Mouse (Mus musculus): ENCODE data around the gene Plekho2. TPM values are rescaled to one million over a fixed set of nuclear protein-coding genes. Genes with fewer than 3 reads are reported as not detected.

Plekho2 gene
- polyA plus RNA-seq, 1 experiment from 2014 or later: 14.9 TPM

GRCm38 (mm10) chr9:65552141-65552540 lies 27.7 kb downstream of the Plekho2 start:
- H3K4me1 ChIP-seq (replicated peaks): peaks cover 56% of the 10 kb centered on the region
- no peak overlapping the region for H3K4me3 ChIP-seq
- no peak overlapping the region for H3K4me2 ChIP-seq
- H3K36me3 ChIP-seq: peaks cover 22% of the 10 kb centered on the region
- H3K9ac ChIP-seq: no peak overlapping the region
- peak overlapping the region; percentile 9; the same call in 1 of the 2 replicates for H3K27ac ChIP-seq (ENCODE audit: poor library complexity, severe bottlenecking)
- H3K9me3 ChIP-seq (replicated peaks): no peaks in the 10 kb centered on the region
- no peak for ATAC-seq (ENCODE audit: insufficient number of reproducible peaks, low FRiP score)
- H3K27me3 ChIP-seq (replicated peaks): no peaks in the 10 kb centered on the region
- 85% methylated on average over 5 of the region's 5 CpGs for WGBS

DNA sequence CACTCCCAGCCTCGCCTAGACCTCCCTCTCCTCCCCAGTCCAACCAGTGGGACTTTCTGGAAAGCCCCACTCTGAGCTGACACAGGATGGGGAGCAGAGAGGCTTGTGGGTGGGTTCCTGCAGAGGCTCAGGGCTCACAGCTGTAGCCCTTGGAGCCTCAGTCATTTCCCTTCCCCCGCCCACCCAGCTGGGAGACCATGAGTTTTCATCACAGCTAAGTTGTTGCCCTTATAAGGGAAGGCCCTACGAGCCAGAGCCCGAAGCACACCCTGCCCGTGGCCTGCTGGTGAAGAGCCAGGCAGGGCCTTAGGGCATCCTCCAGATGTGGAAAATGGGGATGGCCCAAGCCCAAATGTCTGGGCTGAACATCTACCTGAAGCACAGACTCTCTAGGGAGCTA lies 28.8 kb downstream of the Plekho2 start:
- Histone ChIP-seq H3K4me1 (replicated peaks) (peaks cover 67% of the 10 kb centered on the region), H3K36me3 (peaks cover 11% of the 10 kb centered on the region), H3K4me3 (no peak overlapping the region), H3K27ac (ENCODE audit: poor library complexity, severe bottlenecking) (peak overlapping the region; percentile 90), H3K4me2 (no peak overlapping the region), H3K27me3 (replicated peaks) (no peaks in the 10 kb centered on the region), H3K9ac (peak overlapping the region; percentile 47), H3K9me3 (replicated peaks) (no peaks in the 10 kb centered on the region)
- WGBS: 5% methylated on average over 5 of the region's 5 CpGs
- ATAC-seq (ENCODE audit: insufficient number of reproducible peaks, low FRiP score): peak; percentile 56

GRCm38 (mm10) chr9:65550079-65550831 lies 29.6 kb downstream of the Plekho2 start:
- 23% methylated on average over 7 of the region's 7 CpGs for WGBS

DNA sequence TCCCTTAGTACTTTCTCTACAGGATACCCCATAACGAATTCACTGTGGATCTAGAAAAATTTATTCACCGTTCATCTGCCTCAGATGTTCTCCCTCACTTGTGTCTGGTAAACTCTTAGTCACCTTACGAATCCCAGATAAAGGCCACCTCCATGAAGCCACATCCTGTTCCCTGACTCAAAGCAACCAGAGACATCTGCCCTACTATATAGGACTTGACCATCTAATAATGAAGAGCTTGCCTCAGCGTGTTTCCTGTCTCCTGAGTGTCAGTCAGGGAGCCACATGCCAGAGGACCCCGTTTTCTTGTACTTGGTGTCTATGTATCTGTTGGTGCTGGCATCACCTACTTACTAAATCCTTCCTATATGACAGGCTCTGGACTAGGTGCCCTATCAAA lies 30.2 kb downstream of the Plekho2 start:
- H3K9me3 ChIP-seq (replicated peaks): no peaks in the 10 kb centered on the region
- peaks cover 5% of the 10 kb centered on the region; the same call in 1 of the 2 replicates for H3K36me3 ChIP-seq
- H3K27ac ChIP-seq (ENCODE audit: poor library complexity, severe bottlenecking): no peak overlapping the region
- no peak overlapping the region for H3K4me2 ChIP-seq
- ATAC-seq (ENCODE audit: insufficient number of reproducible peaks, low FRiP score): no peak
- no peaks in the 10 kb centered on the region for H3K27me3 ChIP-seq (replicated peaks)
- peaks cover 63% of the 10 kb centered on the region for H3K4me1 ChIP-seq (replicated peaks)
- WGBS: 71% methylated on average over 5 of the region's 5 CpGs
- no peak overlapping the region for H3K4me3 ChIP-seq
- no peak overlapping the region for H3K9ac ChIP-seq

More at GRCm38 (mm10) chr9:65550079-65550831, 29.6 kb downstream of the Plekho2 start:
- Histone ChIP-seq H3K9me3 (replicated peaks) (no peaks in the 10 kb centered on the region), H3K4me3 (no peak overlapping the region), H3K36me3 (peaks cover 5% of the 10 kb centered on the region; the same call in 1 of the 2 replicates), H3K4me1 (replicated peaks) (peaks cover 67% of the 10 kb centered on the region), H3K27me3 (replicated peaks) (no peaks in the 10 kb centered on the region), H3K4me2 (no peak overlapping the region), H3K9ac (peak overlapping the region; percentile 47), H3K27ac (ENCODE audit: poor library complexity, severe bottlenecking) (peak overlapping the region; percentile 90)
- no peak for ATAC-seq (ENCODE audit: insufficient number of reproducible peaks, low FRiP score)

DNA sequence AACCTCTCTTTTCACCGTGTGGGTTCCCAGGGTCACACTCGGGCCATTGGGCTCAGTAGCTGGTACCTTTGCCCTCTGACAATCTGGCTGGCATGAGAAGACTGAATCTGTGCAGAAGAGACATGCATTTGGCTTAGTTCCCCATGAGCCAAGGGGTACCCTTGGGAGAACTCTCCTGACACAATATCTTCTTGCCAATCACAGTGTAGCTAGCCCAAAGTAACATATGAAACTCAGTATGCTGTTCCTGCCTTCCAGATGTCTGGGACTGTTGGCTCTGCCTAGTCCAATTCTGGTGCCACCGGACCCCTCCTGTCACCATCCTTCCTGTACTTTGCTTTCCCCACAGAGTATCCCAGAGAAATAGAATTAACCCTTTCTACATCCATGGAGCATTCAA lies 30.7 kb downstream of the Plekho2 start:
- no peak for ATAC-seq (ENCODE audit: insufficient number of reproducible peaks, low FRiP score)
- WGBS: 84% methylated on average over 3 of the region's 3 CpGs
- H3K9ac ChIP-seq: no peak overlapping the region

DNA sequence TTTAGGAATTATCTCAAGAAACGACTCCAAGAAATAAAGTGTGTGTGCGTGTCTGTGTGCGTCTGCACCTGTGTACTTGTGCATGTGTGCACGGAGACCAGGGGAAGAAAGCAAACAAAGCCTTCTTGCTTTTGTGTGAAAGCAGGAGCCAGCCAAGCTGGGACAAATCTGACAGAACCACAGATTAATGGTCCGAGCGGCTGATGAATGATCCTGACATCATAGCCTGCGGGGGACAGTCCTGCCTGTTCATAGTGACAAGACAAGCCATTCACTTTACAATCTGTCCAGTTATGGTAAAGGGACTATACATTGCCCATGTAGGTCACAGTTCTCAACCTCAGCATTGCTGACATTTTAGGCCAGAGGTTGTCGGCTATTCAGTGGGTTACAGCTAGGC lies 31.5 kb downstream of the Plekho2 start:
- H3K36me3 ChIP-seq: 0 out of 2 replicates have a peak, but pooled peaks cover under 1% of the 10 kb centered on the region
- H3K4me3 ChIP-seq: no peak overlapping the region
- H3K27ac ChIP-seq (ENCODE audit: poor library complexity, severe bottlenecking): no peak overlapping the region
- no peak for ATAC-seq (ENCODE audit: insufficient number of reproducible peaks, low FRiP score)
- WGBS: 76% methylated on average over 8 of the region's 8 CpGs
- no peaks in the 10 kb centered on the region for H3K9me3 ChIP-seq (replicated peaks)
- no peaks in the 10 kb centered on the region for H3K27me3 ChIP-seq (replicated peaks)
- H3K9ac ChIP-seq: no peak overlapping the region
- no peak overlapping the region for H3K4me2 ChIP-seq
- H3K4me1 ChIP-seq (replicated peaks): peaks cover 58% of the 10 kb centered on the region

More for the DNA sequence above, 30.7 kb downstream of the Plekho2 start:
- peaks cover 58% of the 10 kb centered on the region for H3K4me1 ChIP-seq (replicated peaks)
- no peak overlapping the region for H3K27ac ChIP-seq (ENCODE audit: poor library complexity, severe bottlenecking)
- peaks cover 5% of the 10 kb centered on the region; the same call in 1 of the 2 replicates for H3K36me3 ChIP-seq
- H3K4me2 ChIP-seq: no peak overlapping the region
- no peaks in the 10 kb centered on the region for H3K27me3 ChIP-seq (replicated peaks)
- no peaks in the 10 kb centered on the region for H3K9me3 ChIP-seq (replicated peaks)
- no peak overlapping the region for H3K4me3 ChIP-seq

DNA sequence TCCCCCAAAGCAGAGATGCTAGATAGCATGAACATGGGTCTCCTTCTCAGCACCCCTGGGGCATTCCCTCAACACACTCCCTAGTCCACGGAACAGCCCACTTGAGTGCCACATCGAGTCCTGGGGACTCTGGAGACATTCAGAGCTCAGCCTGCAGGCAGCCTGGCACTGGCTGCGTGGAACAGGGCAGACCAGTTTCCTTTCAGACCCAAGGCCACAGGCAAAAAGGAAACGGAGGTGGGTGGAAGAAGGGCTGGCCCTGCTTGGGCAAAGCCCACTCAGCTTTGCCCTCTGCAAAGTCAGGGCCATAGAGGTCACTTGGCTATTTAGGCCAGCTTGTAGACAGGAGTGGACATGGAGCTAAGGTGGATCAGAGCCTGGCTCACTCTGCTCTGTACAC lies 32.0 kb downstream of the Plekho2 start:
- 62% methylated on average over 4 of the region's 4 CpGs for WGBS
- H3K9me3 ChIP-seq (replicated peaks): no peaks in the 10 kb centered on the region
- H3K27ac ChIP-seq (ENCODE audit: poor library complexity, severe bottlenecking): no peak overlapping the region
- H3K9ac ChIP-seq: no peak overlapping the region
- no peaks in the 10 kb centered on the region for H3K27me3 ChIP-seq (replicated peaks)
- ATAC-seq (ENCODE audit: insufficient number of reproducible peaks, low FRiP score): no peak
- H3K4me3 ChIP-seq: no peak overlapping the region
- H3K36me3 ChIP-seq: no peaks in the 10 kb centered on the region
- no peak overlapping the region for H3K4me2 ChIP-seq
- H3K4me1 ChIP-seq (replicated peaks): peaks cover 58% of the 10 kb centered on the region

DNA sequence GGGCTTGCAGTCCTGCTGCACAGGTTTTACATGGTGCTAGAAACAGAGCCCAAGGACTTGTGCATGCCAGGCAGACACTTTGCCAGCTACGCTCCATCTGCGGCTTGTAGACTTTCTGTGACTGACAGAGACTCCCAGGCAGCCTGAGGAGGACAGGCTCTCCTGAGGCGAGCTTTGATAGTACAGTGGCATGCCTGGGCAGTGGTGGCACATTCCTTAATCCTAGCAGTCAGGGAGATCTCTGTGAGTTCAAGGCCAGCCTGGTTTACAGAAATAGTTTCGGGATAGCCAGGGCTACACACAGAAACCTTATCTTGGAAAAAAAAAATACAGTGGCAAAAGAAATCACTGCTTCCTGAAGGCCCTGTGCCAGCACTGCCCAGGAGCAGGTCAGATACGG lies 32.7 kb downstream of the Plekho2 start:
- H3K27ac ChIP-seq (ENCODE audit: poor library complexity, severe bottlenecking): peak overlapping the region; percentile 56; the same call in 1 of the 2 replicates
- ATAC-seq (ENCODE audit: insufficient number of reproducible peaks, low FRiP score): no peak
- no peak overlapping the region for H3K9ac ChIP-seq
- H3K9me3 ChIP-seq (replicated peaks): no peaks in the 10 kb centered on the region
- H3K4me1 ChIP-seq (replicated peaks): peaks cover 60% of the 10 kb centered on the region
- H3K36me3 ChIP-seq: no peaks in the 10 kb centered on the region
- 77% methylated on average over 5 of the region's 5 CpGs for WGBS
- H3K4me3 ChIP-seq: no peak overlapping the region
- no peak overlapping the region for H3K4me2 ChIP-seq
- H3K27me3 ChIP-seq (replicated peaks): no peaks in the 10 kb centered on the region

- Histone ChIP-seq H3K36me3 (no peaks in the 10 kb centered on the region), H3K9me3 (replicated peaks) (no peaks in the 10 kb centered on the region), H3K27me3 (replicated peaks) (no peaks in the 10 kb centered on the region), H3K4me3 (no peak overlapping the region), H3K9ac (peak overlapping the region; percentile 14; the same call in 1 of the 2 replicates), H3K27ac (ENCODE audit: poor library complexity, severe bottlenecking) (peak overlapping the region; percentile 56), H3K4me1 (replicated peaks) (peaks cover 62% of the 10 kb centered on the region), H3K4me2 (no peak overlapping the region)
- no peak for ATAC-seq (ENCODE audit: insufficient number of reproducible peaks, low FRiP score)
- 34% methylated on average over 4 of the region's 4 CpGs for WGBS
Observed at GRCm38 (mm10) chr9:65546413-65546695, 33.5 kb downstream of the Plekho2 start.

- no peak for ATAC-seq (ENCODE audit: insufficient number of reproducible peaks, low FRiP score)
- H3K4me2 ChIP-seq: no peak overlapping the region
- no peak overlapping the region for H3K9ac ChIP-seq
- H3K36me3 ChIP-seq: no peaks in the 10 kb centered on the region
- peak overlapping the region; percentile 56 for H3K27ac ChIP-seq (ENCODE audit: poor library complexity, severe bottlenecking)
- 62% methylated on average over 10 of the region's 10 CpGs for WGBS
- no peak overlapping the region for H3K4me3 ChIP-seq
- no peaks in the 10 kb centered on the region for H3K9me3 ChIP-seq (replicated peaks)
- no peaks in the 10 kb centered on the region for H3K27me3 ChIP-seq (replicated peaks)
- peaks cover 59% of the 10 kb centered on the region for H3K4me1 ChIP-seq (replicated peaks)
Observed at GRCm38 (mm10) chr9:65545635-65546412, 34.0 kb downstream of the Plekho2 start.

GRCm38 (mm10) chr9:65542111-65542524 lies 37.7 kb downstream of the Plekho2 start:
- Histone ChIP-seq H3K9me3 (replicated peaks) (no peaks in the 10 kb centered on the region), H3K27ac (ENCODE audit: poor library complexity, severe bottlenecking) (peak overlapping the region; percentile 95), H3K36me3 (no peaks in the 10 kb centered on the region), H3K4me3 (no peak overlapping the region), H3K4me2 (peak overlapping the region; percentile 40), H3K4me1 (replicated peaks) (peaks cover 37% of the 10 kb centered on the region), H3K9ac (peak overlapping the region; percentile 20; the same call in 1 of the 2 replicates), H3K27me3 (replicated peaks) (no peaks in the 10 kb centered on the region)
- ATAC-seq (ENCODE audit: insufficient number of reproducible peaks, low FRiP score): no peak
- 21% methylated on average over 7 of the region's 7 CpGs for WGBS

Measured in heart, embryonic 12.5 days (tissue).